In genomic region chr9:67285544-67285943, GRCm38 (mm10) we compare ENCODE assay signal across 24 mouse cellular contexts.
DNase-seq lines count a peak whose midpoint lies in the region; ATAC-seq and TF ChIP-seq lines count a peak whose summit lies in the region.
"Had no signal": no experiment of that assay in that cellular context is flagged by ENCODE, and none has a peak within 500 bp of the region (broad histone marks: within the 10 kb centered on the region; RNA-seq: fewer than 3 reads in every experiment).

No protein-coding gene starts in this region.

- TF ChIP-seq EP300 in heart, adult 2 months (IDR thresholded peaks at IDR 0.05; ENCODE audit: insufficient read depth, low read depth, low read length), result no peak

- H3K79me2 ChIP-seq in heart, adult 2 months (replicated peaks; ENCODE audit: control insufficient read depth, insufficient read depth, low read length), result no peaks in the 10 kb centered on the region

- no peaks in the 10 kb centered on the region for H3K9me3 ChIP-seq in heart, embryonic 12.5 days (replicated peaks)
- no peaks in the 10 kb centered on the region for H3K9me3 ChIP-seq in midbrain, postnatal 0 days (ENCODE audit: low read length)
- no peaks in the 10 kb centered on the region for H3K9me3 ChIP-seq in midbrain, embryonic 13.5 days
- H3K9me3 ChIP-seq: hindbrain, embryonic 10.5 days; limb, embryonic 13.5 days; liver, embryonic 13.5 days; lung, embryonic 15.5 days; neural tube, embryonic 13.5 days had no signal

- no peaks in the 10 kb centered on the region for H3K4me1 ChIP-seq in heart, adult 2 months (ENCODE audit: control insufficient read depth, insufficient read depth, low read length)
- peaks cover under 1% of the 10 kb centered on the region; the same call in 1 of the 2 replicates for H3K4me1 ChIP-seq in heart, embryonic 12.5 days (replicated peaks)
- H3K4me1 ChIP-seq in midbrain, postnatal 0 days (ENCODE audit: insufficient read depth, low read length), result no peaks in the 10 kb centered on the region
- peaks cover 8% of the 10 kb centered on the region for H3K4me1 ChIP-seq in midbrain, embryonic 13.5 days (replicated peaks)
- H3K4me1 ChIP-seq: liver, embryonic 13.5 days had no signal

- TF ChIP-seq POLR2A in heart, adult 2 months (IDR thresholded peaks at IDR 0.05; ENCODE audit: insufficient read depth, low read depth, low read length), result no peak

- TF ChIP-seq CTCF in heart, adult 2 months (IDR thresholded peaks at IDR 0.05), result 0 out of 2 replicates have a peak, but pooled peaks have one; percentile 7
- TF ChIP-seq CTCF in left cerebral cortex, adult 2 months (IDR thresholded peaks at IDR 0.05), result peak; percentile 14; the same call in 1 of the 2 replicates
- TF ChIP-seq CTCF in midbrain, postnatal 0 days (IDR thresholded peaks at IDR 0.05), result peak; percentile 53

- no peak for DNase-seq in heart, adult 2 months
- DNase-seq in left cerebral cortex, adult 2 months (ENCODE audit: extremely low spot score in 1 of 2, low spot score in 2 of 2), result no peak
- no peak for DNase-seq in left cerebral cortex, postnatal 25 days (ENCODE audit: low spot score in 2 of 2)
- peak; percentile 29 for DNase-seq in midbrain, postnatal 0 days (ENCODE audit: low spot score)
- DNase-seq in adrenal gland, adult 2 months, result no peak
- DNase-seq: adrenal gland, postnatal 10 days; B cell, adult 2 months; cerebellum, adult 18-20 months; cerebellum, postnatal 14 days; gastrocnemius, postnatal 36 days; heart, postnatal 10 days; kidney, adult 18-20 months; kidney, postnatal 10 days; layer of hippocampus, postnatal 36 days; liver, embryonic 13.5 days; midbrain, embryonic 14.5 days had no signal

- no peak for ATAC-seq in heart, embryonic 12.5 days (ENCODE audit: insufficient number of reproducible peaks, low FRiP score)
- no peak for ATAC-seq in midbrain, postnatal 0 days (ENCODE audit: low FRiP score)
- no peak for ATAC-seq in midbrain, embryonic 13.5 days
- ATAC-seq: activated CD4-positive, CD25-positive, alpha-beta regulatory T cell, adult 4 months had no signal

- no peak overlapping the region for H3K4me2 ChIP-seq in heart, embryonic 12.5 days
- no peak overlapping the region for H3K4me2 ChIP-seq in midbrain, postnatal 0 days (ENCODE audit: low read depth, low read length, poor library complexity, severe bottlenecking)
- H3K4me2 ChIP-seq in midbrain, embryonic 13.5 days (replicated peaks), result no peak overlapping the region
- H3K4me2 ChIP-seq: limb, embryonic 13.5 days; liver, embryonic 13.5 days; lung, embryonic 15.5 days; neural tube, embryonic 13.5 days had no signal

- H3K27me3 ChIP-seq in heart, adult 2 months (ENCODE audit: control insufficient read depth, insufficient read depth, low read length), result no peaks in the 10 kb centered on the region
- H3K27me3 ChIP-seq in heart, embryonic 12.5 days (replicated peaks), result no peaks in the 10 kb centered on the region
- H3K27me3 ChIP-seq in midbrain, postnatal 0 days (ENCODE audit: insufficient read depth, low read length), result no peaks in the 10 kb centered on the region
- H3K27me3 ChIP-seq in midbrain, embryonic 13.5 days, result no peaks in the 10 kb centered on the region
- H3K27me3 ChIP-seq: limb, embryonic 13.5 days; liver, embryonic 13.5 days; neural tube, embryonic 13.5 days had no signal

- no peak overlapping the region for H3K9ac ChIP-seq in heart, adult 2 months (ENCODE audit: low read depth, low read length)
- no peak overlapping the region for H3K9ac ChIP-seq in heart, embryonic 12.5 days
- no peak overlapping the region for H3K9ac ChIP-seq in midbrain, postnatal 0 days (replicated peaks; ENCODE audit: low read length, poor library complexity, severe bottlenecking)
- H3K9ac ChIP-seq in midbrain, embryonic 13.5 days (replicated peaks), result no peak overlapping the region
- H3K9ac ChIP-seq: limb, embryonic 13.5 days; liver, embryonic 13.5 days; lung, embryonic 15.5 days; neural tube, embryonic 13.5 days had no signal

- WGBS in heart, adult 2 months, result 77% methylated on average over 3 of the region's 3 CpGs
- WGBS in heart, embryonic 12.5 days, result 77% methylated on average over 3 of the region's 3 CpGs
- 85% methylated on average over 3 of the region's 3 CpGs for WGBS in midbrain, postnatal 0 days
- 76% methylated on average over 3 of the region's 3 CpGs for WGBS in midbrain, embryonic 13.5 days

- no peaks in the 10 kb centered on the region for H3K36me3 ChIP-seq in heart, adult 2 months (ENCODE audit: control insufficient read depth, insufficient read depth, low read length)
- H3K36me3 ChIP-seq in heart, embryonic 12.5 days, result peaks cover 43% of the 10 kb centered on the region
- peaks cover 31% of the 10 kb centered on the region for H3K36me3 ChIP-seq in midbrain, postnatal 0 days (ENCODE audit: insufficient read depth, low read length)
- no peaks in the 10 kb centered on the region for H3K36me3 ChIP-seq in midbrain, embryonic 13.5 days
- H3K36me3 ChIP-seq: liver, embryonic 13.5 days; lung, embryonic 15.5 days had no signal

- no peak overlapping the region for H3K4me3 ChIP-seq in heart, adult 2 months
- H3K4me3 ChIP-seq in heart, embryonic 12.5 days, result no peak overlapping the region
- no peak overlapping the region for H3K4me3 ChIP-seq in left cerebral cortex, adult 2 months
- no peak overlapping the region for H3K4me3 ChIP-seq in midbrain, postnatal 0 days (ENCODE audit: low read depth, low read length)
- H3K4me3 ChIP-seq in midbrain, embryonic 13.5 days (replicated peaks), result no peak overlapping the region
- H3K4me3 ChIP-seq: hindbrain, embryonic 10.5 days; limb, embryonic 13.5 days; liver, embryonic 13.5 days; lung, embryonic 15.5 days; myocyte; neural tube, embryonic 13.5 days had no signal

- H3K27ac ChIP-seq in heart, adult 2 months, result no peak overlapping the region
- H3K27ac ChIP-seq in heart, embryonic 12.5 days (ENCODE audit: poor library complexity, severe bottlenecking), result no peak overlapping the region
- no peak overlapping the region for H3K27ac ChIP-seq in left cerebral cortex, adult 2 months
- H3K27ac ChIP-seq in midbrain, postnatal 0 days (ENCODE audit: low read depth, low read length), result no peak overlapping the region
- H3K27ac ChIP-seq in midbrain, embryonic 13.5 days, result no peak overlapping the region
- H3K27ac ChIP-seq: hindbrain, embryonic 10.5 days; limb, embryonic 13.5 days; liver, embryonic 13.5 days; lung, embryonic 15.5 days; neural tube, embryonic 13.5 days had no signal

- intact Hi-C loops in heart, adult 2 months (cut with DNase I), result no loop called here
- intact Hi-C loops in left cerebral cortex, adult 2 months (cut with DNase I), result no loop called here
- intact Hi-C loops in left cerebral cortex, postnatal 25 days (cut with DNase I), result no loop called here
